Mouse (Mus musculus): ENCODE measurements around the gene Foxn1.

- TF ChIP-seq CTCF (conservative IDR thresholded peaks at IDR 0.05; ENCODE audit: low read length) (no peak), POU5F1 (IDR thresholded peaks at IDR 0.05; ENCODE audit: borderline replicate concordance, low read length) (no peak)
Observed at GRCm38 (mm10) chr11:78345801-78346200, 40.6 kb downstream of the Foxn1 start.

Data from E14TG2a.4 (cell line).